Mouse (Mus musculus) kidney, postnatal 25 days (tissue): Measurements from ENCODE around the gene C1qtnf5.
"Not testable (repeated sequence)": the region's sequence is repeated elsewhere in the genome, so short reads cannot be mapped to it uniquely, and the experiment has no call there.

Source experiments
- DNase-seq, 2 experiments: peaks; one replicate each; pipeline ENCODE4 v3.0.0; 2021; ENCODE audit warnings: mixed read lengths in 2 of 2

The C1qtnf5 gene

GRCm38 (mm10) chr9:44106596-44106995, 449 bp upstream of the C1qtnf5 start:
- no peak for DNase-seq

DNA sequence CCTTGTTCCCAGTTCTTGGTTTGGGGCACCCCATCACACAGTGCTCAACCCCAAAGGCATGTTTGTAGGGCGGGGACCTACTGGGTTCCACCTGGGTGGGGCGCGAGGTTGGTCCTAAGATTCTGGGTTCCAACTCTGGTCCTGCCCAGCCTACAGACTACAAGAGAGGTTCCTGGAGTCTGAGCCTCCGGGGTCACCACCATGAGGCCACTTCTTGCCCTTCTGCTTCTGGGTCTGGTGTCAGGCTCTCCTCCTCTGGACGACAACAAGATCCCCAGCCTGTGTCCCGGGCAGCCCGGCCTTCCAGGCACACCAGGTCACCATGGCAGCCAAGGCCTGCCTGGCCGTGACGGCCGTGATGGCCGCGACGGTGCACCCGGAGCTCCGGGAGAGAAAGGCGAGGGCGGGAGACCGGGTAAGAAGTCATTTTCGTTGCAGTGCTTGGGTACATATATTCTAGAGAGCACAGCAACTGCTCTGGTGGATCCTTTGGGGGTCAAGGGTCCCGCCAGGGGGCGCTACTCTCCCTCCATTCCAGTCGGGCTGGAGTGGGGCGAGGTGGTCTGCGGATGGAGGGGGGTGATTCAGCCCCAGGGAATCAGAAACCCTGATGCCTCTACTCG, 623 bp downstream of the C1qtnf5 start:
- DNase-seq, result peak; percentile 63 to 68

DNA sequence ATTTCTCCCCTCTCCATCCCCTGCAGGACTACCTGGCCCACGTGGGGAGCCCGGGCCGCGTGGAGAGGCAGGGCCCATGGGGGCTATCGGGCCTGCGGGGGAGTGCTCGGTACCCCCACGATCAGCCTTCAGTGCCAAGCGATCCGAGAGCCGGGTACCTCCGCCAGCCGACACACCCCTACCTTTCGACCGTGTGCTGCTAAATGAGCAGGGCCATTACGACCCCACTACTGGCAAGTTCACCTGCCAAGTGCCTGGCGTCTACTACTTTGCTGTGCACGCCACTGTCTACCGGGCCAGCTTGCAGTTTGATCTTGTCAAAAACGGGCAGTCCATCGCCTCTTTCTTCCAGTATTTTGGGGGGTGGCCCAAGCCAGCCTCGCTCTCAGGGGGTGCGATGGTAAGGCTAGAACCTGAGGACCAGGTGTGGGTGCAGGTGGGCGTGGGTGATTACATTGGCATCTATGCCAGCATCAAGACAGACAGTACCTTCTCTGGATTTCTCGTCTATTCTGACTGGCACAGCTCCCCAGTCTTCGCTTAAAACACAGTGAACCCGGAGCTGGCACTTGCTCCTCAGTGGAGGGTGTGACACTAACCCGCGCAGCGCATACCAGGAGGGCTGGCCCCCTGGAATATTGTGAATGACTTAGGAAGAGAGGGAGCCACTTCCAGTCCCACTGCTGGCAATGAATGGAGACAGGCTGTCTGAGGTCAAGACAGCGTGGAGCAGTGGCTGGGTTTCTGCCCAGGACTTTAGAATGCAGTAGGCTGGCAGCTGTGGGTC, 1.4 kb downstream of the C1qtnf5 start:
- no peak for DNase-seq

GRCm38 (mm10) chr9:44109360-44110095, 2.5 kb downstream of the C1qtnf5 start:
- peak; percentile 82 to 88 for DNase-seq

DNA sequence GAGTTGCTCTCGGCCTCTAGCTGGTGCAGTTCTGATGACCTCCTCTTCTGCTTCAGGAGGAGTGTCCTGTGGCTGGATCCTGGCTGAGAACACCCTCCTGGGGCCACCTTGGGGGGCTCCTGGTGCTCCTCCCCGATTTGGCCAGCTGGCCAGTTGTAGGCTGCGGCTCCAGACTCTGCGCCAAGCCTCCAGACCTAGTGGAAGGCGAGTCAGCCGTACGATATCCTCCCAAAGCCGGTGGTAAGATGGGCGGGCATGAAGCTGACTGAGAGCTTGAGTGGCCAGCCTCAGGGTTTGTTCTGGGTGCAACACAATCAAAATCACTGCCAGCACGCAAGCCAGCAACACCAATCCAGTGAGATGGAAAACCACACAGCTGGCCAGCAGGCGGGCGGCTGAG, 4.9 kb downstream of the C1qtnf5 start:
- not testable (repeated sequence) for DNase-seq

GRCm38 (mm10) chr9:44113105-44113789, 6.2 kb downstream of the C1qtnf5 start, which contains the start of the genes Gm49380 and Rnf26:
Gene Gm49380, minus strand, starts transcription at chr9:44113500.
Gene Rnf26, minus strand, starts transcription at chr9:44113517.
- peak; percentile 97 for DNase-seq

- peak in 1 of 2 experiments; percentile 56 for DNase-seq
These were observed 7.4 kb downstream of the C1qtnf5 start for GRCm38 (mm10) chr9:44114453-44114852.

DNA sequence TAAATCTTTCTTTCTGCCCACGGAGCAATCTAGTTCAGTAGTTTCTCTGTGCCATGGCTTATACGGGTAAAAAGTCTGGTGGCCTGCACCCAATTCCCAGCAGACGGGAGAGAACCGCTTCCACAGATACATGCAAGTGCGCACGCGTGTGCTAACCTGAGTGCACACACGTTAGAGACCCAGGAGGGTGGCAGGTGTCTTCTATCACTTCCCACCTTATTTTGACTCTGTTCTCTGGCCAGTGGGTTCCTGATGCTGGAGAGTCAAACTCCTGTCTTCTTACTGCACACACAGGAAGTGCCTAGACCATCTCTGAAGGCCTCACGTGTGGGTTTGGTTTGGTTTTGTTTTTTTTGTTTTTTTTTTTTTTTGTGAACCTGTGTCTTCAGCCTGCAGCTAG, 8.6 kb downstream of the C1qtnf5 start:
- DNase-seq, result no peak

DNA sequence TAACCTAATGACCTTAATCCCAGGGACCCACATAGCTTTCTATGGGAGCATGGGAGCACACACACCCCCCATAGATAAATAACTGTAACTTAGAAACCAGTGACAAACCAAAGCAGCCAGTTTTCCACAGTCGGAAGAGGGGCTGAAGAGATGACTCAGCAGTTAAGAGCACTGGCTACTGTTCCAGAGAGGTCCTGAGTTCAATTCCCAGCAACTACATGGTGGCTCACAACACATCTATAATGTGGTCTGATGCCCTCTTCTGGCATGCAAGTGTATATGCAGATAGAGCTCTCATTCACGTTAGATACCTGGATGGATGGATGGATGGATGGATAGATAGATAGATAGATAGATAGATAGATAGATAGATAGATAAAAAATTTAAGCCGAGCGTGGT, 9.1 kb downstream of the C1qtnf5 start:
- no peak for DNase-seq

GRCm38 (mm10) chr9:44119011-44119410, 12.0 kb downstream of the C1qtnf5 start:
- DNase-seq, result peak; percentile 54 to 71

DNA sequence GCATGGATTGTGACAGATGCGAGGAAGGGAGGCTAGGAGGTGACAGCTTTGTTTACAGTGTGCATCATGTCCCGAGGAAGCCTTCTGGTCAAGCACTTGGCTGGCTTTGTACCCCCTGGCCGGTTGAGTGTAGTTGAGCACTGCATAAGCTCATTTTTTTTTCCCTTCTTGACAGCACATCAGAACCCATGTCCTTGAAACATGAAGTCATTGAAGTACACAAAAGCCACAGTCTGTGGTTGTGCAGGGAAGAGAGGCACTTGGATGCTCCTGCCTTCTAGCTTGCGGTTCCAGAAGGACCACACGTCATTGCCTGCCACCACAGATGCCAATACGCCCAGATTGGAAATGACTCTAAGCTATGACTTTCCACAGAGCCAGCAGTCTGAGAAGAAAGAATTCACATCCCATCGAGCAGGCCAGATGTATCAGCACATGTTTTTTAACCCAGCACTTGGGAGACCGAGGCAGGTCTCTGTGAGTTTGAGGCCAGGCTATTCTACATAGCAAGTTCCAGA, 13.0 kb downstream of the C1qtnf5 start:
- no peak for DNase-seq

GRCm38 (mm10) chr9:44124317-44124716, 17.3 kb downstream of the C1qtnf5 start:
- DNase-seq, result peak in 1 of 2 experiments; percentile 41

DNA sequence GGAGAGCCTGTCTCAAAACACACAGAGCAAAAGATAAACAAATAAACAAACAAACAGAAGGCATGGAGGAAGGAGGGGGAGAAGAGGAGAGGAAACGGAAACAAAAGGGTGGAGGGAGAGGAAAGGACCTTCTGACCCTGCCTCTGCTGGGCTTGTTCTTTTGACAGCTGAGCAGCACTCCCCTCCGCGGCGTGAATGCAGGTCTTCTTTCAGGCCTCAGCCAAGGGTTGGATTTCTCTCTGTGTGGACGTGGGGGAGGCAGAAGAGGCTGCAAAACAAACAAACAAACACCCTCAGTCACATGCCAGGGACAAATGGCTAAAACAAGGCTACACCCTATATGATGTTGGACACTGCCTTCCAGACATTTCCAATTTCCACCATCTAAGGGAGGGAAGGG, 18.0 kb downstream of the C1qtnf5 start:
- DNase-seq, result peak in 1 of 2 experiments; percentile 53

DNA sequence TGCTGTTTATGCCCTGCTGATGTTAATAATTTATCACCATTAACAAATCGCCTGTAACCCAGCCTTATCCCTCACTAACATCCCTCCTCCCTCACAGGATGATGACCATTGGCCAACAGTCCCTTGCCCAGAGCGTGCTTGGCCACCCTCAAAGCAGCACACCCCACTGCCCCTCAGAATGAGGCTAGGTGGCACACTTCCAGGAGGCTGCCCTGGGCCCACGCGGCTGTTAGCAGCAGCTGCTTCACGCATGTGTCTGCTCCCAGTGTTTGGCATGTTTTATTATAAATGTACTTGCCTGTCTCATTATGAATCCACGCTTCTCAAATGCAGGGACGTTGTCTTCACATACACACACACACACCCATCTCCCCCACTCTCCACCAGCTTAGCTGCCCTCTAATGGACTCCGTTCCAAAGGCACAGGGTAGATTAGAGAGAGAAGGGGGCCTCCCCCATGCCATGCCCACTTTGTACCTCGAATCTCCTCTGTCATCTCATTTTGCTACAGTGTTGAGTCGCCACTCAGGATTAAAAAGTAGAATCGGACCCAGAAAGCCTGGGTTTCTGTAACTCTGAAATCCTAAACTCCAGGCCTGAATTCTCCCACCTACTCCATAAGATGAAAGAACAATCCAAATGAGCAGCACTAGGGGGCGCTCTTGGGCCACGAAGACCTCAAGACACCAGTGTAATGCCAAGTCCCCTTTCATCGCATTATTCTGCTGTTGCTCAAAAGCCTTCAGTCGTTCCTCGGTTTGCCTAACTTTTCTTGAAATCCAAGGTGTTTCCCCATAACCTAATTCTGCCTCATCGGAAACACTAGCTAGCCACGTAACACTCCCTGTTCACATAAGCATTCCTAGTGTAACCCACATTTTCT, 18.7 kb downstream of the C1qtnf5 start:
- DNase-seq, result peak; percentile 93 to 97

DNA sequence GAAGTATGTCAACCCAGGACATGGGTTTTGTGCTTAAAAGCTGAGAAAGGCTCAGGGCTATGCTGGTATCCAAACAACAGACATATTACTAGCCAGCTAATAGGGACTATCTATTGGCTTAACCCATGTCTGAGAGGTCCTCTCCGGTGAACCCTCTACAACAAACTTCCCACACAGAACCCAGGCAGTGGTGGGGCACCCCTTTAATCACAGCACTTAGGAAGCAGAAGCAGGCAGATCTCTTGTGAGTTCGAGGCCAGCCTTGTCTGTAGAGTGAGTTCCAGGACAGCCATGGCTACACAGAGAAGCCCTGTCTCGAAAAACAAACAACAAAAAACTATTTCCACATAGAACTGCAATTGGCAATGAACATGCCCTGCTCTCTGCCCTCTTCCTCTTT, 19.7 kb downstream of the C1qtnf5 start:
- DNase-seq, result no peak

GRCm38 (mm10) chr9:44127351-44127801, 20.3 kb downstream of the C1qtnf5 start:
- peak; percentile 65 to 85 for DNase-seq

DNA sequence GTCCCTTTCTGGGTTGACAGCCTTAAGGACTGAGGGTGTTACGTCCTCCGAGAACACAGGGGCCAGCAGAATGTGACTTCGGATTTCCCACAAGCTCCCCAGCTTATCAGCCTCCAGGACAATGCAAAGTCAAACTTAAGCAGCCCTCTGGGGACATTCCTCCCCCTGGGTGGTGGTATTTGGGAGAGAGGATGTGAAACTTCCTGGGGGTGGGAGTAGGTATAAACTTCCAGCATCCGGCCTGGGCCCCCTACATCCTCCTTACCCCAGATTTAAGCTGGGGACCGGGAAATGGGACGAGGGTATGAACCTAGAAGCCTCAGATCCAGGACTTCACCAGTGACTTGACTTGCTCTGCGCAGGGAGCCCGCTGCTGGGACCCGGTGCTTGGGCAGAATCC, 22.6 kb downstream of the C1qtnf5 start:
- peak in 1 of 2 experiments; percentile 42 for DNase-seq

- DNase-seq, result peak; percentile 84 to 92
These were observed 23.0 kb downstream of the C1qtnf5 start for GRCm38 (mm10) chr9:44130034-44130433.

GRCm38 (mm10) chr9:44130581-44131275, 23.7 kb downstream of the C1qtnf5 start:
- DNase-seq, result peak; percentile 68 to 71

DNA sequence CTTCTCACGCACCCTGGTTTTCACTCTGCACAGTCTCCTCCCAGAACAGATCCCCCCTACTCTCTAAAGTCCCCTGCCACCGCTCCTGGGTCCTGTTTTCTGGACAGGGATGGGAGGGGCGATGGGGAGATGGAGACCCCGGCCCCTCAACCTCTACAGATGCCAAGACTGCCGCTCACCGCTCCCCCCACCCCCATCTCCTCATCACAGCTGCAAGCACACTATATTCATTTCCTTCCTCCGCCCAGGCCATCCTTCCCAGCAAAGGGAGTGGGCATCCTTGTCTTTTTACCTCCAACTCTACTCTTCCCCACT, 24.2 kb downstream of the C1qtnf5 start:
- no peak for DNase-seq

DNA sequence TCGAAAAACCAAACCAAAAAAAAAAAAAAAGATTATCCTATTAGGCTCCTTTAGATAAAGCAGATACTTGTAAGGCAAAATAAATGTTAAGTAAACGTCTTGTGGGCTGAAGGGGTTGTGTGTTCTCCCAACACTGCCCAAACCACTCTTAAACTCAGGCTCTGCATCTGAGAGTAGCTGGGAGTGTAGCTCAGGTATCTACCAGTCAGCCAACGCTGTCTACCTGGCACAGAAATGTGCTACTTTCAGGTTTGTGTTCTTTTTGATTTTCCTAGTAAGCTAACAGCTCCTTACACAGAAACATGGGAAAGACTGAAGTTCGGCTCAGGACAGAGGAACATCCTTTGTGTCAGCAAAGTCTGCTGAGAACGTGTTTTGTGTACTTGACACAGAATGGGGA, 25.2 kb downstream of the C1qtnf5 start:
- no peak for DNase-seq
